ENCODE assay signal across 14 mouse cellular contexts in the genomic region with DNA sequence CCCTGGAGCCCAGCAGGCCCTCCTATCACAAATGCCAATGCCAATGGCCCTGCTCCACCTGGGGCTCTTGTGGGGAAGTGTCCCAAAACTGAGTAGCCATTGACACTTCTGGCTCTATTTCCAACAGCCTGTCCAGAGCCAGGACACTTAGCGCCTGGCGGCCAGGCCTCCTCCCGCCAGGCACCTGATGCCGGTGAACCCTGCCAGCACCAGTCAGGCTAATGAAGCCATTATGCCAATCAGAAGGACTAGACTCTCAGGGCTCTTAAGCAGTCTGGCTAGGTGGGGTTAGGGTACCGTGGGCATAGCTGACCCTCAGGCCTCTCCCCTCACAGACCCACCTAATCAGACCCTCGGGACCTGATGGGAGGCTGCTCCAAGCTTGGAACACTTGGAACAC. TPM values are rescaled to one million over a fixed set of nuclear protein-coding genes. Genes with fewer than 3 reads are reported as not detected.
DNase-seq lines count a peak whose midpoint lies in the region; ATAC-seq and TF ChIP-seq lines count a peak whose summit lies in the region.
"Had no signal": no experiment of that assay in that cellular context is flagged by ENCODE, and none has a peak within 500 bp of the region (broad histone marks: within the 10 kb centered on the region; RNA-seq: fewer than 3 reads in every experiment).

No protein-coding gene starts in this region.

- no peak for DNase-seq in forebrain, embryonic 10.5 days (ENCODE audit: extremely low spot score, low spot score)
- DNase-seq in forebrain, embryonic 11.5 days (ENCODE audit: low spot score), result no peak
- DNase-seq in kidney, adult 9 months, result no peak
- DNase-seq in cerebellum, adult 2 months, result peak; percentile 53 to 66
- no peak for DNase-seq in retina, postnatal 1 day
- no peak for DNase-seq in frontal cortex, postnatal 25 days (ENCODE audit: low spot score in 2 of 2)
- DNase-seq: B cell, adult 2 months; spleen, adult 18-20 months; thymus, postnatal 36 days had no signal

- 0 out of 2 replicates have a peak overlapping the region, but pooled peaks have one; percentile 2 for H3K4me3 ChIP-seq in forebrain, embryonic 10.5 days
- H3K4me3 ChIP-seq in forebrain, embryonic 11.5 days (ENCODE audit: low read depth, low read length), result no peak overlapping the region
- H3K4me3 ChIP-seq in kidney, embryonic 15.5 days (replicated peaks), result no peak overlapping the region
- H3K4me3 ChIP-seq in cerebellum, adult 2 months (replicated peaks; ENCODE audit: insufficient read depth, low read depth, low read length), result no peak overlapping the region
- H3K4me3 ChIP-seq in hindbrain, embryonic 15.5 days, result no peak overlapping the region
- H3K4me3 ChIP-seq: heart, embryonic 15.5 days; liver, embryonic 15.5 days; midbrain, embryonic 12.5 days had no signal

- 91% methylated on average over 6 of the region's 6 CpGs for WGBS in forebrain, embryonic 10.5 days
- WGBS in forebrain, embryonic 11.5 days, result 85% methylated on average over 6 of the region's 6 CpGs
- 76% methylated on average over 6 of the region's 6 CpGs for WGBS in kidney, embryonic 15.5 days
- 5% methylated on average over 6 of the region's 6 CpGs for WGBS in cerebellum, adult 2 months
- WGBS in hindbrain, embryonic 15.5 days, result 64% methylated on average over 6 of the region's 6 CpGs

- ATAC-seq in forebrain, embryonic 11.5 days (replicated peaks; ENCODE audit: low FRiP score), result no peak
- no peak for ATAC-seq in kidney, embryonic 15.5 days (replicated peaks; ENCODE audit: low FRiP score)
- no peak for ATAC-seq in hindbrain, embryonic 15.5 days (ENCODE audit: low FRiP score, low read depth)

- no peaks in the 10 kb centered on the region for H3K36me3 ChIP-seq in forebrain, embryonic 10.5 days (replicated peaks)
- no peaks in the 10 kb centered on the region for H3K36me3 ChIP-seq in forebrain, embryonic 11.5 days (ENCODE audit: control insufficient read depth, insufficient read depth, low read length)
- H3K36me3 ChIP-seq in kidney, embryonic 15.5 days, result no peaks in the 10 kb centered on the region
- H3K36me3 ChIP-seq in hindbrain, embryonic 15.5 days, result no peaks in the 10 kb centered on the region
- H3K36me3 ChIP-seq: heart, embryonic 15.5 days; liver, embryonic 15.5 days; midbrain, embryonic 12.5 days had no signal

- no peak for TF ChIP-seq POLR2A in cerebellum, adult 2 months (IDR thresholded peaks at IDR 0.05; ENCODE audit: borderline replicate concordance, insufficient read depth, low read length)

- no peaks in the 10 kb centered on the region for H3K27me3 ChIP-seq in forebrain, embryonic 10.5 days (ENCODE audit: poor library complexity, severe bottlenecking)
- no peaks in the 10 kb centered on the region for H3K27me3 ChIP-seq in forebrain, embryonic 11.5 days (ENCODE audit: control insufficient read depth, insufficient read depth, low read length)
- H3K27me3 ChIP-seq in kidney, embryonic 15.5 days, result no peaks in the 10 kb centered on the region
- no peaks in the 10 kb centered on the region for H3K27me3 ChIP-seq in cerebellum, adult 2 months (ENCODE audit: control insufficient read depth, insufficient read depth, low read length)
- H3K27me3 ChIP-seq in hindbrain, embryonic 15.5 days, result no peaks in the 10 kb centered on the region
- H3K27me3 ChIP-seq: heart, embryonic 15.5 days; midbrain, embryonic 12.5 days had no signal

- 0 out of 2 replicates have a peak, but pooled peaks cover 2% of the 10 kb centered on the region for H3K9me3 ChIP-seq in forebrain, embryonic 10.5 days
- no peaks in the 10 kb centered on the region for H3K9me3 ChIP-seq in forebrain, embryonic 11.5 days (ENCODE audit: control insufficient read depth, low read length)
- H3K9me3 ChIP-seq in kidney, embryonic 15.5 days (replicated peaks), result no peaks in the 10 kb centered on the region
- no peaks in the 10 kb centered on the region for H3K9me3 ChIP-seq in hindbrain, embryonic 15.5 days
- H3K9me3 ChIP-seq: heart, embryonic 15.5 days; liver, embryonic 15.5 days; midbrain, embryonic 12.5 days had no signal

- H3K4me2 ChIP-seq in forebrain, embryonic 11.5 days (ENCODE audit: low read depth, low read length, severe bottlenecking), result no peak overlapping the region
- H3K4me2 ChIP-seq in kidney, embryonic 15.5 days, result no peak overlapping the region
- no peak overlapping the region for H3K4me2 ChIP-seq in hindbrain, embryonic 15.5 days
- H3K4me2 ChIP-seq: heart, embryonic 15.5 days; liver, embryonic 15.5 days; midbrain, embryonic 12.5 days had no signal

- peak overlapping the region; percentile 84 for H3K27ac ChIP-seq in forebrain, embryonic 10.5 days
- no peak overlapping the region for H3K27ac ChIP-seq in forebrain, embryonic 11.5 days (ENCODE audit: low read depth, low read length)
- H3K27ac ChIP-seq in kidney, embryonic 15.5 days, result peak overlapping the region; percentile 83; the same call in 1 of the 2 replicates
- H3K27ac ChIP-seq in cerebellum, adult 2 months (ENCODE audit: insufficient read depth, low read length), result no peak overlapping the region
- 0 out of 2 replicates have a peak overlapping the region, but pooled peaks have one; percentile 88 for H3K27ac ChIP-seq in hindbrain, embryonic 15.5 days (replicated peaks)
- H3K27ac ChIP-seq: liver, embryonic 15.5 days had no signal

- no peak for TF ChIP-seq CTCF in cerebellum, adult 2 months (IDR thresholded peaks at IDR 0.05; ENCODE audit: borderline replicate concordance, insufficient read depth, low read depth, low read length)

- peaks cover 53% of the 10 kb centered on the region for H3K4me1 ChIP-seq in forebrain, embryonic 10.5 days
- peaks cover 10% of the 10 kb centered on the region for H3K4me1 ChIP-seq in forebrain, embryonic 11.5 days (replicated peaks; ENCODE audit: control insufficient read depth, insufficient read depth, low read length)
- peaks cover 76% of the 10 kb centered on the region for H3K4me1 ChIP-seq in kidney, embryonic 15.5 days
- peaks cover 19% of the 10 kb centered on the region for H3K4me1 ChIP-seq in cerebellum, adult 2 months (ENCODE audit: control insufficient read depth, insufficient read depth, low read length)
- H3K4me1 ChIP-seq in hindbrain, embryonic 15.5 days (replicated peaks), result peaks cover 38% of the 10 kb centered on the region

- H3K9ac ChIP-seq in forebrain, embryonic 11.5 days (ENCODE audit: low read length), result no peak overlapping the region
- H3K9ac ChIP-seq in kidney, embryonic 15.5 days, result no peak overlapping the region
- no peak overlapping the region for H3K9ac ChIP-seq in hindbrain, embryonic 15.5 days
- H3K9ac ChIP-seq: liver, embryonic 15.5 days had no signal

RNA-seq across cellular contexts. Expression of gene Fscn2, which starts 1.9 kb away (rescaled TPM):
- 0.32 TPM in 1 of 2 replicates, not detected in the other for polyA plus RNA-seq in forebrain, embryonic 10.5 days (2016; fragmentation: Nextera tagmentation; extraction: Ambion mirVana)
- 1.0 TPM in 1 of 2 replicates, not detected in the other for polyA plus RNA-seq in forebrain, embryonic 11.5 days (2014; fragmentation: Nextera tagmentation; extraction: Ambion mirVana)
- polyA plus RNA-seq in kidney, embryonic 15.5 days (2015; fragmentation: Nextera tagmentation; extraction: Ambion mirVana), result 1.1 and 1.2 TPM in 2 replicates
- 0.29 TPM in 1 of 2 replicates, not detected in the other for polyA plus RNA-seq in cerebellum, adult 2 months (2012; rRNA removed)
- 0.88 and 1.6 TPM in 2 replicates for polyA plus RNA-seq in hindbrain, embryonic 15.5 days (2015; fragmentation: Nextera tagmentation; extraction: Ambion mirVana)
- polyA plus RNA-seq: liver, embryonic 15.5 days had no signal

RNA-seq across cellular contexts. Expression of gene Actg1, which starts 11.0 kb away (rescaled TPM):
- polyA plus RNA-seq in forebrain, embryonic 10.5 days (2016; fragmentation: Nextera tagmentation; extraction: Ambion mirVana), result 2,559 and 2,733 TPM in 2 replicates
- polyA plus RNA-seq in forebrain, embryonic 11.5 days (2014; fragmentation: Nextera tagmentation; extraction: Ambion mirVana), result 2,808 and 3,088 TPM in 2 replicates
- polyA plus RNA-seq in kidney, embryonic 15.5 days (2015; fragmentation: Nextera tagmentation; extraction: Ambion mirVana), result 2,367 and 2,520 TPM in 2 replicates
- polyA plus RNA-seq in cerebellum, adult 2 months (2012; rRNA removed), result 834 and 845 TPM in 2 replicates
- 3,943 and 4,131 TPM in 2 replicates for polyA plus RNA-seq in hindbrain, embryonic 15.5 days (2015; fragmentation: Nextera tagmentation; extraction: Ambion mirVana)

RNA-seq across cellular contexts. Expression of gene Faap100, which starts 19.2 kb away (rescaled TPM):
- polyA plus RNA-seq in forebrain, embryonic 10.5 days (2016; fragmentation: Nextera tagmentation; extraction: Ambion mirVana), result 33.8 and 36.0 TPM in 2 replicates
- polyA plus RNA-seq in forebrain, embryonic 11.5 days (2014; fragmentation: Nextera tagmentation; extraction: Ambion mirVana), result 33.8 and 39.8 TPM in 2 replicates
- polyA plus RNA-seq in kidney, embryonic 15.5 days (2015; fragmentation: Nextera tagmentation; extraction: Ambion mirVana), result 33.1 and 41.9 TPM in 2 replicates
- 34.4 and 34.8 TPM in 2 replicates for polyA plus RNA-seq in cerebellum, adult 2 months (2012; rRNA removed)
- 95.4 and 110 TPM in 2 replicates for polyA plus RNA-seq in hindbrain, embryonic 15.5 days (2015; fragmentation: Nextera tagmentation; extraction: Ambion mirVana)

Comparison
In these comparisons a context has a peak if more than half of its experiments do, and no peak if none do; other contexts are left out.
1. H3K27ac ChIP-seq: peak in forebrain, embryonic 10.5 days (single experiment), kidney, embryonic 15.5 days (single experiment) and hindbrain, embryonic 15.5 days (single experiment); none in forebrain, embryonic 11.5 days (single experiment) and cerebellum, adult 2 months (single experiment).
2. DNase-seq: peak in cerebellum, adult 2 months (2 of 2); none in forebrain, embryonic 10.5 days (single experiment), forebrain, embryonic 11.5 days (single experiment), kidney, adult 9 months (single experiment), retina, postnatal 1 day (single experiment) and frontal cortex, postnatal 25 days (0 of 2).